Mouse (Mus musculus): ENCODE measurements at regions not wholly inside any gene's neighbourhood (a gene's known extent, or its start where the extent isn't known, plus 50 kb on each side); places are given as distances from the start of the nearest gene placed in this dataset.

- ATAC-seq (ENCODE audit: insufficient read depth), result peak; percentile 63
- no peaks in the 10 kb centered on the region for H3K9me3 ChIP-seq (ENCODE audit: control insufficient read depth, low read length)
- no peak overlapping the region for H3K27ac ChIP-seq
- H3K36me3 ChIP-seq (replicated peaks; ENCODE audit: control insufficient read depth, insufficient read depth, low read depth), result no peaks in the 10 kb centered on the region
- WGBS (ENCODE audit: insufficient replicate concordance), result under 1% methylated on average over 82 of the region's 91 CpGs
- H3K9ac ChIP-seq (replicated peaks), result no peak overlapping the region
- TF ChIP-seq CTCF (IDR thresholded peaks at IDR 0.05; ENCODE audit: low read depth) (no peak), EP300 (IDR thresholded peaks at IDR 0.05; ENCODE audit: low read depth) (no peak)
- no peaks in the 10 kb centered on the region for H3K4me1 ChIP-seq (replicated peaks; ENCODE audit: control insufficient read depth in 2 of 2, insufficient read depth in 2 of 2, low read length in 1 of 2)
- H3K4me2 ChIP-seq (ENCODE audit: low read depth), result peak overlapping the region; percentile 63
- DNase-seq (ENCODE audit: low read depth in 3 of 3, low spot score in 3 of 3), result no peak
- H3K27me3 ChIP-seq (ENCODE audit: control insufficient read depth, insufficient read depth, low read length), result peaks cover 85% of the 10 kb centered on the region
- peak overlapping the region; percentile 23 to 51 for H3K4me3 ChIP-seq (ENCODE audit: insufficient read depth in 1 of 2, low read depth in 2 of 2, low read length in 2 of 2)
Measured at GRCm38 (mm10) chr13:83730713-83731480, 227.1 kb downstream of the Mef2c start.

- ATAC-seq (ENCODE audit: insufficient read depth) (no peak), DNase-seq (ENCODE audit: low read depth in 3 of 3, low spot score in 3 of 3) (no peak)
- Histone ChIP-seq H3K9me3 (ENCODE audit: control insufficient read depth, low read length) (no peaks in the 10 kb centered on the region), H3K36me3 (replicated peaks; ENCODE audit: control insufficient read depth, insufficient read depth, low read depth) (no peaks in the 10 kb centered on the region), H3K27me3 (ENCODE audit: control insufficient read depth, insufficient read depth, low read length) (peaks cover 83% of the 10 kb centered on the region), H3K4me1 (replicated peaks; ENCODE audit: control insufficient read depth in 2 of 2, insufficient read depth in 2 of 2, low read length in 1 of 2) (no peaks in the 10 kb centered on the region), H3K9ac (replicated peaks) (no peak overlapping the region), H3K4me3 (ENCODE audit: insufficient read depth in 1 of 2, low read depth in 2 of 2, low read length in 2 of 2) (peak overlapping the region in 1 of 2 experiments; percentile 51; a peak in 2 of 4 replicates), H3K27ac (no peak overlapping the region), H3K4me2 (ENCODE audit: low read depth) (peak overlapping the region; percentile 63)
- TF ChIP-seq CTCF (IDR thresholded peaks at IDR 0.05; ENCODE audit: low read depth), result no peak
- TF ChIP-seq EP300 (IDR thresholded peaks at IDR 0.05; ENCODE audit: low read depth), result no peak
- 2% methylated on average over 8 of the region's 10 CpGs for WGBS (ENCODE audit: insufficient replicate concordance)
Measured at GRCm38 (mm10) chr13:83731481-83732006, 227.7 kb downstream of the Mef2c start.

- Histone ChIP-seq H3K9ac (replicated peaks) (no peak overlapping the region), H3K4me1 (replicated peaks; ENCODE audit: control insufficient read depth in 2 of 2, insufficient read depth in 2 of 2, low read length in 1 of 2) (no peaks in the 10 kb centered on the region), H3K27ac (no peak overlapping the region), H3K36me3 (replicated peaks; ENCODE audit: control insufficient read depth, insufficient read depth, low read depth) (no peaks in the 10 kb centered on the region), H3K4me3 (ENCODE audit: insufficient read depth in 1 of 2, low read depth in 2 of 2, low read length in 2 of 2) (no peak overlapping the region), H3K27me3 (ENCODE audit: control insufficient read depth, insufficient read depth, low read length) (peaks cover 80% of the 10 kb centered on the region), H3K9me3 (ENCODE audit: control insufficient read depth, low read length) (no peaks in the 10 kb centered on the region), H3K4me2 (ENCODE audit: low read depth) (no peak overlapping the region)
- WGBS (ENCODE audit: insufficient replicate concordance), result 1% methylated on average over 31 of the region's 31 CpGs
- TF ChIP-seq CTCF (IDR thresholded peaks at IDR 0.05; ENCODE audit: low read depth), result no peak
- TF ChIP-seq EP300 (IDR thresholded peaks at IDR 0.05; ENCODE audit: low read depth), result no peak
- DNase-seq (ENCODE audit: low read depth in 3 of 3, low spot score in 3 of 3) (no peak), ATAC-seq (ENCODE audit: insufficient read depth) (no peak)
Measured at GRCm38 (mm10) chr13:83732283-83733121, 228.7 kb downstream of the Mef2c start.

- Histone ChIP-seq H3K4me3 (ENCODE audit: insufficient read depth in 1 of 2, low read depth in 2 of 2, low read length in 2 of 2) (no peak overlapping the region), H3K36me3 (replicated peaks; ENCODE audit: control insufficient read depth, insufficient read depth, low read depth) (no peaks in the 10 kb centered on the region), H3K9me3 (ENCODE audit: control insufficient read depth, low read length) (no peaks in the 10 kb centered on the region), H3K4me2 (ENCODE audit: low read depth) (no peak overlapping the region), H3K9ac (replicated peaks) (no peak overlapping the region), H3K27ac (no peak overlapping the region), H3K27me3 (ENCODE audit: control insufficient read depth, insufficient read depth, low read length) (peaks cover 80% of the 10 kb centered on the region), H3K4me1 (replicated peaks; ENCODE audit: control insufficient read depth in 2 of 2, insufficient read depth in 2 of 2, low read length in 1 of 2) (no peaks in the 10 kb centered on the region)
- ATAC-seq (ENCODE audit: insufficient read depth) (no peak), DNase-seq (ENCODE audit: low read depth in 3 of 3, low spot score in 3 of 3) (no peak)
- TF ChIP-seq CTCF (IDR thresholded peaks at IDR 0.05; ENCODE audit: low read depth), result no peak
- 3% methylated on average over 24 of the region's 24 CpGs for WGBS (ENCODE audit: insufficient replicate concordance)
Measured at GRCm38 (mm10) chr13:83733231-83733990, 229.6 kb downstream of the Mef2c start.

Measured in liver, embryonic 14.5 days (tissue).